Mouse (Mus musculus) limb, embryonic 11.5 days (tissue): ENCODE data around the gene Stum. TPM values are rescaled to one million over a fixed set of nuclear protein-coding genes. Genes with fewer than 3 reads are reported as not detected.

Source experiments
- ATAC-seq: fragments of 200-750 bp; cut with Nextera tagmentation; 2 replicates; pipeline ENCODE4 v1.8.0; 2017; ENCODE audit warnings: low read depth; ENCODE audit not compliant: insufficient number of reproducible peaks, low FRiP score, low TSS enrichment
- DNase-seq: peaks from one replicate; pipeline ENCODE4 v3.0.0-alpha.2; 2015; ENCODE audit warnings: low spot score
- H3K27ac ChIP-seq: fragments of 300-500 bp; sonication (generic); replicated peaks from 2 replicates; pipeline ENCODE4 v1.5.1; 2014; ENCODE audit warnings: low read depth, mild to moderate bottlenecking, low read length
- H3K27me3 ChIP-seq: fragments of 300-500 bp; sonication (generic); 2 replicates; pipeline ENCODE4 v1.6.1; 2014; ENCODE audit warnings: mild to moderate bottlenecking, low read length, mixed read lengths; ENCODE audit not compliant: control insufficient read depth, insufficient read depth
- H3K36me3 ChIP-seq: fragments of 300-500 bp; sonication (generic); 2 replicates; pipeline ENCODE4 v1.6.1; 2014; ENCODE audit warnings: mild to moderate bottlenecking, low read length, moderate library complexity, mixed read lengths; ENCODE audit not compliant: control insufficient read depth, insufficient read depth
- H3K4me1 ChIP-seq: fragments of 300-500 bp; sonication (generic); 2 replicates; pipeline ENCODE4 v1.6.1; 2014; ENCODE audit warnings: low read length, mixed read lengths; ENCODE audit not compliant: control insufficient read depth, insufficient read depth
- H3K4me2 ChIP-seq: fragments of 300-500 bp; sonication (generic); 2 replicates; pipeline ENCODE4 v1.6.1; 2014; ENCODE audit warnings: low read depth, mild to moderate bottlenecking, moderate library complexity; ENCODE audit not compliant: severe bottlenecking
- H3K4me3 ChIP-seq: fragments of 300-500 bp; sonication (generic); 2 replicates; pipeline ENCODE4 v1.5.1; 2014; ENCODE audit warnings: low read depth, low read length
- H3K9ac ChIP-seq: fragments of 300-500 bp; sonication (generic); 2 replicates; pipeline ENCODE4 v1.6.1; 2014; ENCODE audit warnings: mild to moderate bottlenecking, low read length
- H3K9me3 ChIP-seq: fragments of 300-500 bp; sonication (generic); 2 replicates; pipeline ENCODE4 v1.6.1; 2016; ENCODE audit warnings: low read length; ENCODE audit not compliant: control insufficient read depth
- WGBS: fragments of 180-500 bp; shearing (Covaris S2); extraction: QIAGEN DNeasy Blood & Tissue Kit; methylation state at CpG from one replicate; pipeline ENCODE4 v1.1.7; 2014; 5-methylcytosine and 5-hydroxymethylcytosine counted together
- polyA plus RNA-seq: library from polyadenylated mRNA; unstranded; fragments of >200 nt; fragmentation: Nextera tagmentation; extraction: Ambion mirVana; gene quantifications from 2 replicates; pipeline ENCODE4 v1.2.1, GENCODE M21; 2014

Gene Stum
- polyA plus RNA-seq, 1 experiment from 2014 or later = 0.93 TPM

DNA sequence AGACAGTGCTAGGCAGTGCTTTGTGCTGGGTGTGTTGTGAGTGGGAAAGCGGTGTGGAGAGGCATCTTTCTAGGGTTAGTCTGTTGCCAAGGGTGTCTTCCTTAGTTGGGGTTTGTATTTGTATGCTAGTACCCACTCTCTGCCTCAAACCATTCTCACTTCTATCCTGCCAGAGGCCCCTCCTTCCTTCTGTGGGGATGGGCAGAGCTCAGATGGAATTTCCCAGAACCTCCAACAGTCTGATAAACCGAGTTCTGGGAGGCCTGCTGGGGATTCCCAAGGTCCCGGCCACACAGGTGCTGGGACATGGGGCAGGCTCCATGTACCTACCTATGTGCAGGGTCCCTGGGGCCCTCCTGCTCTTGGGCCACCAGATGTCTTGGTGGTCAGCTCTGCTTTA is 59.4 kb downstream of the Stum start:
- 70% methylated on average over 3 of the region's 3 CpGs for WGBS
- Histone ChIP-seq H3K4me3 (no peak overlapping the region), H3K9me3 (no peaks in the 10 kb centered on the region), H3K9ac (no peak overlapping the region), H3K36me3 (0 out of 2 replicates have a peak, but pooled peaks cover 3% of the 10 kb centered on the region), H3K4me2 (no peak overlapping the region), H3K27me3 (no peaks in the 10 kb centered on the region), H3K4me1 (0 out of 2 replicates have a peak, but pooled peaks cover 3% of the 10 kb centered on the region), H3K27ac (no peak overlapping the region)
- ATAC-seq (no peak), DNase-seq (no peak)

GRCm38 (mm10) chr1:180423008-180423639 is 60.2 kb downstream of the Stum start:
- Histone ChIP-seq H3K9ac (no peak overlapping the region), H3K4me3 (no peak overlapping the region), H3K4me1 (0 out of 2 replicates have a peak, but pooled peaks cover 2% of the 10 kb centered on the region), H3K27ac (no peak overlapping the region), H3K27me3 (no peaks in the 10 kb centered on the region), H3K9me3 (no peaks in the 10 kb centered on the region), H3K4me2 (no peak overlapping the region), H3K36me3 (peaks cover 4% of the 10 kb centered on the region)
- ATAC-seq (no peak), DNase-seq (no peak)
- WGBS = 64% methylated on average over 16 of the region's 16 CpGs

GRCm38 (mm10) chr1:180422076-180422828 is 61.1 kb downstream of the Stum start:
- no peaks in the 10 kb centered on the region for H3K9me3 ChIP-seq

DNA sequence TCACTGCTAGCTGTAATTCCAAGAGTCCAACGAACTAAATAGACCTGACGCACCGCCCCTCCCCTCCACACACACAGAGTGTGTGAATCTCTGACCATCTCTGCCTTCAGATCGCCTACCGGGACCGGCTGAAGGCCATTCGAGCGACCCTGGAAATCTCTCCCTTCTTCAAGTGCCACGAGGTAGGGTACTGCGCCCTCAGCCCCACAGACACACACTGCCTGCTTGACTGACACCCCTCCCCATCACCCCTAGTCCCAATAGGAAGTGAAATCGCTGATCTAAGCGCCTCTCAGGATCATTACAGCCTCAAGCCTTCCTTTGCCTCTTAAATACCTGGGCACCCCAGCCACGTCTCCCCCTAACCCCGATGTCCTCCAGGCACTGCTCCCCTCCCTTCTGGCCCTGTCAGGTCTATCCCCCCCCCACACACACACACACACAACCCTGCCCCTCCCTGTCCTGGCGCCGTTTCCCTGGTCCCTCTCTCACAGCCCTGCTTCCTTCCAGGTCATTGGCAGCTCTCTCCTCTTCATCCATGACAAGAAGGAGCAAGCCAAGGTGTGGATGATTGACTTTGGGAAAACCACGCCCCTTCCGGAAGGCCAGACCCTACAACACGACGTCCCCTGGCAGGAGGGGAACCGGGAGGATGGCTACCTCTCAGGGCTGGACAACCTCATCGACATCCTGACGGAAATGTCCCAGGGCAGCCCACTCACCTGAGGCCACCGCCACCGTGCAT is 62.0 kb downstream of the Stum start:
- 52% methylated on average over 25 of the region's 25 CpGs for WGBS
- Histone ChIP-seq H3K9me3 (no peaks in the 10 kb centered on the region), H3K36me3 (peaks cover 6% of the 10 kb centered on the region), H3K27me3 (no peaks in the 10 kb centered on the region), H3K27ac (no peak overlapping the region), H3K4me2 (no peak overlapping the region), H3K4me3 (no peak overlapping the region), H3K9ac (no peak overlapping the region), H3K4me1 (no peaks in the 10 kb centered on the region)
- DNase-seq = no peak
- no peak for ATAC-seq

More at GRCm38 (mm10) chr1:180422076-180422828, 61.1 kb downstream of the Stum start:
- WGBS = 41% methylated on average over 11 of the region's 11 CpGs
- Histone ChIP-seq H3K4me1 (no peaks in the 10 kb centered on the region), H3K4me3 (no peak overlapping the region), H3K9ac (no peak overlapping the region), H3K36me3 (peaks cover 6% of the 10 kb centered on the region), H3K27me3 (no peaks in the 10 kb centered on the region), H3K27ac (no peak overlapping the region), H3K4me2 (no peak overlapping the region)
- peak; percentile 80 for DNase-seq
- ATAC-seq = no peak

- Histone ChIP-seq H3K27me3 (no peaks in the 10 kb centered on the region), H3K4me2 (no peak overlapping the region), H3K27ac (no peak overlapping the region), H3K4me1 (no peaks in the 10 kb centered on the region), H3K36me3 (peaks cover 6% of the 10 kb centered on the region), H3K4me3 (no peak overlapping the region), H3K9me3 (no peaks in the 10 kb centered on the region), H3K9ac (no peak overlapping the region)
- WGBS = 66% methylated on average over 8 of the region's 8 CpGs
- DNase-seq = no peak
- ATAC-seq = no peak
These were observed 62.7 kb downstream of the Stum start for GRCm38 (mm10) chr1:180420496-180421164.

DNA sequence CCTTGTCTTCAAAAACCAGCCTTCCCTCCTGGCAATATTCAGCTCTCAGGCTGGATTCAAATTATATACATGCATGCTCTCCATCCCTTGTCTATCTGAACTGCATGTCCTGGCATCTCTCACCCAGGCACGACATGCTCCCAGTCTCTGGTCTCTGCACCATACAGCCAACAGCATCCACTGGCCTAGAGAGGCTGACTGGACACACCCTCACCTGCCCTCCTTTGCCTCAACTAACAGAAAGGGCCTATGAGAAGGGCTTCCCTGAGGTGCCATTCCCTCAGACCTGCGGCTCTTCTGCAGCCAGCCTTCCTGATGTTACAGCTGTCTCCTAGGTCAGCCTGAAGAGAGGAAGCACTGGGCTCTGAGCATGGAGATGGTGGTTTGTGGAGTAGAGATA is 64.2 kb downstream of the Stum start:
- Histone ChIP-seq H3K4me2 (no peak overlapping the region), H3K4me1 (no peaks in the 10 kb centered on the region), H3K9ac (no peak overlapping the region), H3K27ac (no peak overlapping the region), H3K4me3 (no peak overlapping the region), H3K36me3 (peaks cover 6% of the 10 kb centered on the region), H3K9me3 (no peaks in the 10 kb centered on the region), H3K27me3 (no peaks in the 10 kb centered on the region)
- DNase-seq (no peak), ATAC-seq (no peak)
- WGBS = 94% methylated on average over 2 of the region's 2 CpGs

DNA sequence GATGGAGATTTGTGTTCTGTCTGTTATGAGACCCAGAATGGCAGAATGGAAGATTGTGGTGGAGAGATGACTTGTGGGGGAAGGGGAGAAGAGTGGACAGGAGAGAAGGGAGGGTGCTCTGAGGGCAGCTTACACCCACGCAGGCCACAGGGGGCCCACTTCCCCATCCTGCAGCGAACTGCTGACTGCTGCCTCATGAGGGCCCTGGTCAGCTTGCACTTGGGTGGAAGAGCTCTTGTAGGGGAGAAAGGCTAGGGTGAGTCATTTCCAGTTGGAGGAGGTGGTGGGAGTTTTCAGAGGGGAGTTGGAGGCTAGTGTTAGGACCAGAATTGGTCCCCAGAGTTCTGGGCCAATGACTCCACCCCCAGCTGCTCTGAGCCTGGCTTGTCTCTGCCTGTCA is 66.2 kb downstream of the Stum start:
- H3K4me1 ChIP-seq = no peaks in the 10 kb centered on the region
- no peaks in the 10 kb centered on the region for H3K9me3 ChIP-seq
- no peaks in the 10 kb centered on the region for H3K27me3 ChIP-seq
- H3K9ac ChIP-seq = no peak overlapping the region
- no peak overlapping the region for H3K4me3 ChIP-seq
- 51% methylated on average over 2 of the region's 2 CpGs for WGBS
- no peak overlapping the region for H3K27ac ChIP-seq
- DNase-seq (no peak), ATAC-seq (no peak)
- peaks cover 8% of the 10 kb centered on the region for H3K36me3 ChIP-seq
- H3K4me2 ChIP-seq = no peak overlapping the region

DNA sequence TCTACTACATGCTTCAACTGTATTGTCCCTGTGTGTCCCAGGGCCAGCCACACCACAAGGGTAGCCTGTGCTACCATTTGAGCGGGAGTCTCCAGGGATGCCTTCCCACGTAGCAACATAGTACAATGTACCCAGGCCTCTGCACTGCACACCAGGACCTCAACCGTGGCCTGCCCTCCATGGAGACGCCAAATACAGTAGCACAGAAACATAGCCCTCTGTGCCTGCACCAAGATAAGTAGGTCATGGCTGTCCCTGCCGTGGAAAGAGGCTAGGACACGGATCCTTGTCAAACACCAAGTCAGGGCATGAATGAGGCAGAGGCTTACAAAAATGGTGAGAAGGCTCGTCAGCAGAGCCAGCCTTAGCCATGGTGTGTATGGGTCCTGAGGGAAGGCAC is 67.5 kb downstream of the Stum start:
- H3K27me3 ChIP-seq = no peaks in the 10 kb centered on the region
- H3K4me3 ChIP-seq = no peak overlapping the region
- H3K27ac ChIP-seq = no peak overlapping the region
- no peaks in the 10 kb centered on the region for H3K4me1 ChIP-seq
- DNase-seq (no peak), ATAC-seq (no peak)
- 91% methylated on average over 7 of the region's 7 CpGs for WGBS
- H3K9ac ChIP-seq = no peak overlapping the region
- no peaks in the 10 kb centered on the region for H3K9me3 ChIP-seq
- H3K36me3 ChIP-seq = peaks cover 8% of the 10 kb centered on the region
- H3K4me2 ChIP-seq = no peak overlapping the region
